Mouse (Mus musculus) embryo, embryonic 10.5 days (tissue): ENCODE measurements around the gene Nrxn3.

ENCODE experiments used
- DNase-seq: peaks from one replicate; pipeline ENCODE4 v3.0.0-alpha.2; 2015; ENCODE audit warnings: low spot score

Gene Nrxn3

DNA sequence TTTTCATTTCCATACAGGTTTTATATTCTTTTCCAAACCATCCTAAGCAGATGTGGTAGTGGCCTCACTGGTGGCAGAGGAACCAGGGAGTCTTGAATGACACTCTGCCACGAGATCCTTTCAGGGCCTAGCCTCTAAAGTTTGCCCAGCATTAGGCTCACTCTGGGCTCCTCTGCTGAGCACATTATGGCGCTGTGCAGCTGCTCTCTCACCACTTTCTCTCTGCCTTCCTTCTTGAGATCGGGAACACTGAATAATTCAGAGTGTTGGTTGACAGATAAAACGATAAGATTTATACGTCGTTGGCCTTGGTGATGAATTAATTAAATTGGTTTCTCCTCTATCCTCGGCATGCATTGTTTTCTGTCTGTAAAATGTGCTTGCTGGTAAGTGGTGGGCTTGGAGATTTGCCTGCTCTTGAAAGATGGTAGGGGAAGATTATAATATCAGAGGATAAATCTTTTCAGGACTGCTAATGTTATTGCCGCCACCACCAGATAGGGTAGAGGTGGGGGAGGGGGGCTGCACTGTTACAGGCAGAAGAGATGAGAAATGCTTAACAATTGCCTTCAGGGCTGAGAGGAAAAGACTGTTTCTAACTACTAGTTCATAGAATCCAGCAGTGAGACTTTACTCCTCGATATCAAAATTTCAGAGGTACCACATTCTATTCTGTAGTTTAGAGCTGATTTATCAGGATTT is 1094.5 kb downstream of the Nrxn3 start:
- DNase-seq = no peak

DNA sequence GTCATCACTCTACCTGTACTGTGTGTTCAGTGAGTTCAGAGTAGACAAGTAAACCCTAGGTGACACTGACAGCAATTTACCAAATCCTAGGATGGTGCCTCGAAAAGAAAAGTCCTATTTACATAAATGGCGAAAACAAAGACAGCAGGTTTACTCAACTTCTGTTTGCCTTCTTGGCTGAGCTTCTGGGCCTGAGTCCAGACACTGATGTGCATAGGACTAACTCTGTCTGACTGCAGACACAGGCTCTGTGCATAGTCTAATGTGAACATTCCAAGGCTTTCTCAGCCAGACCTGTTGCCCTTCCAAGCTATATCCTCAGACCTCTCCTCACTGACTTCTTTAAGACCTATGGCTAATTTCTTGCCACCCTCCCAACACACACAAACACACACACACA is 1095.5 kb downstream of the Nrxn3 start:
- DNase-seq = no peak

DNA sequence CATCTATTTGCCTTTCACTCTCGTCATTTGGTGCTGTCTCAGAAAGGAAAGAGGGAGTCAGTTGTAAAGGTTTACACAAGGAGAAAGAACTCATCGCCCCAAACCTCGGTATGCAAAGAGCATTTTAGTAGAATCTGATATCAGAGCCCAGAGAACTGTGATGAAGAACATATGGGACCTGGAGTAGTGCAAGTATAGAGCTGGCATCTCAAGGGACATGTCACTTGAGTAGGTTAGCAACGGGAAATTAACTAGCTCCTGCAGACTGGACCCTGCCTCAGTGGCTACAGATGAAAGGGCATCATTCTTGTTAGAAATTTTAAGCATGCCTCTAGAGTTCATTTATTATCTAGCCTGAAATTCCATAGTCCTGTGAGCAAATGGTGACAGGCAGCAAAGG is 1099.5 kb downstream of the Nrxn3 start:
- peak; percentile 27 for DNase-seq

DNA sequence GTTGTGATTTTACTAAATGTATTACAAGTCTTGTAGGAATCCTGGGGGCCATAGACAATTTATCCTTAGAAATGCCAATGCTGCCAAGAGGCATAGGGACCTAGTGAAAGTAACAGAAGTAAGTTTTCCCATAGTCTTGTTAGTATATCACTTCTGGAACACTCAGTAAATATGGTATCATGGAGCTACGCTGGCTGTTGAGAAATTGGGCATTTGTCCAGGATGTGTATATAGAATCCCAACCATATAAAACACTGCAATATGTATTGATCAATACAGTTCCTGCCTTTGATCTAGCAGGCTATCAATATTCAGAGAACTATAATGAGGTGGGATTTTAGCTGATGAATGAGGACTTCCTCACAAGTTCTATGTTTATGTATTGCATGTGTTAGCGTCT is 1107.3 kb downstream of the Nrxn3 start:
- DNase-seq = no peak

DNA sequence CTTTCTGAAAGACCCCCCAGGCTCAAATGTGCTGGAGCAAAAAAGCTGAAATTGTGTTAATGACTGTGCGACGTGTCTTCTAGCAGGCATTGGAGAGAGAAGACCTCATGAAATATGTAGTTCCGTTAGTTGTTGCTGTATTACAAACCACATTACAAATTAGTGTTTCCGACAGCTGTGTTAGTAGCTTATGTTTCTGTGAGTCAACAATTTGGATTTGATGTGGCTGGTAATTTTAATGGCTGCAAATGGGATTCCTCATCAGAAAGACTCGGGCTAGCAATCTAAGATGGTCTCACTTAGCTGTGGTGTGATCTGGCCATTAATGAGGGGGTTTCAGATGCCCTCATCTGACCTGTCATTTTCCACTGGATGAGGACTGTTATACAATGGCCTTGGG is 1107.7 kb downstream of the Nrxn3 start:
- DNase-seq = no peak

DNA sequence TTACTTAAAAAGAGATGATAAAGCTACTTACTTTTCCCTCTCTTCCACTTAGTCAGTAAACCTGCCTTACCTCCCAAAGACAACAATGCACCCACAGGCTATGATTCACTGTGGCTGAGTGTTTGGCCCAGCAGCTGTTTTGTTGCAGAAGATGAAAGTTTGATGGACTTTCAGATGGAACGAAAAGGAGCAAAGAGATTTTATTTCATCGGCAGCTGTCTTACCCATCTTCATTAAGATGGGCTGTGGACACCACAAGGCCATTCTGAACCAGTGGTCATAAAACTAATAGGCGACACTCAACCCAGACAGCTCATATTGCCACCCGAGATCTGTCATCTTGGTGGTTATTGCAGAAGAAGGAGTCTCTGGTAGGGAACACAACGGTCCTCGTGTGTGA is 1108.6 kb downstream of the Nrxn3 start:
- no peak for DNase-seq

DNA sequence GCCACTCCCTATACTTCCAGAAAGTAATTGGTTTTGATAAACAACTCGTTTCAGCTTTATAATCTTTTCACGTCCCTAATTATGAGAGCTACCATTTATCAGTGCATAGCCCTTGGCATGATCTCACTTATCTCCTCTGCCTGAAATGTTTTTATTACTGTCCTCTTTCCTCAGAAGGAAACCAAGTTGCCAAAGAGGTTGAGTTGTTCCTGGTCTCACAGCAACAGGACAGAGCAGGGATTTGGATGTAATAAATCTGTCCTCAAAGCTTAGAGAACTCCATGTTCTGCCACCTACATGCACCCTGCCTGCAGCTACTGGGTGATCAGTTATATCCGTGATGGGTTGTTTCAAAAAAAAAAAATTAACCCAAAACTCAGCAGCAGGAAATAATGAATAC is 1113.6 kb downstream of the Nrxn3 start:
- no peak for DNase-seq

DNA sequence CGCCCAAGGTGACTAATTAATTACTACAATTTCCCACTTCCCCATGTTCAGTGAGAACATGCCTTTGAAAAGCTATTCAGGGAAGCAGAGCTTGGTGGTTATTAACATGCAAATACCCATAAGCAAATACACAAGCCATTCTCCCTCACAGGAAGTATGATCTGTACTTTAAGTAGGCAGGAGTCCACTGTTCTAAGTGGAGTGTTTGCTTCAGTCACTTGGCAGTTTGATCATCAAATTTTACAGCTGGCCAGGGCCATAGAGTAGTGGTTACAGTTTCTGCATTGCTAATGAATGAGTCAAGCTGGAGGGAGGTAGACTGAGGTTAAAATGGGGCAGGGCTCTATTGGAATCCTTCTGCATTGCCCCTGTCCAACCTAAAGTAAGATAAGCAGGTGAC is 1120.2 kb downstream of the Nrxn3 start:
- DNase-seq = no peak

DNA sequence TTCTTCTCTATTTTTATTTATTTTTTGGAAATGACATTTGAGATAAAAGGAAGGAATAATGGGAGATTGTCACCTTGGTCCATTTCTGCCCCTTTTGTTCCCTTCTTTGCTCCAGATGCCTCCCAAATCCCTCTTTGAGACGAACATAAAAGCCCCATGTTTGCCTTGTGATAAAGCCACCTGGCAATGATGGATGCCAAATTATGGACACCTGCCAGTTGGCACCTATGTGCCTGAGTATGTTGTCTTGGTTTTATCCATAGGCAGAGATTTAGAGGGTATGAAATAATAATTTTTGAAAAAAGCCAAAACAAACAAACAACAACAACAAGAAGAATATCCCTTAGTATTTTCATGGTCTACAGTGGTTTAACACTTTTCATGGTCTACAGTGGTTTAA is 1125.4 kb downstream of the Nrxn3 start:
- no peak for DNase-seq

DNA sequence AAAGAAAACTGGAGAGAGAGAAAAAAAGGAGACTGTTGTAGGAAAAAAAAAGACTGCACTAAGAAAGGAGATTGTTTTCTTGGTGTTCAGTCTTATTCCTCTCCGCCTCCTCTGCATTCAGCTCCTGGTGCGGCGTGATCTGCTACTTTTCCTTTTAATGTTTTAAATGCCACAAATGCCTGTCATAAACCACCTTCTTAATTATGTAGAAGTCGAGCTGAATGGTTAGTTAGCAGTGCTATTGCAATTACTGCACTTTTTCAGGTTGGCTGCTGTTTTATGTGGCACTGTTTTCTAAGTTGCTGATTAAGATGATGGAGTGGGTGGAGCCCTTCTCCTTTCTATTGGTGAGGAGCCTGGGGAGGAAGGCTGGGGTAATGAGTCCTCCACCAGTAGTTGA is 1131.7 kb downstream of the Nrxn3 start:
- no peak for DNase-seq

DNA sequence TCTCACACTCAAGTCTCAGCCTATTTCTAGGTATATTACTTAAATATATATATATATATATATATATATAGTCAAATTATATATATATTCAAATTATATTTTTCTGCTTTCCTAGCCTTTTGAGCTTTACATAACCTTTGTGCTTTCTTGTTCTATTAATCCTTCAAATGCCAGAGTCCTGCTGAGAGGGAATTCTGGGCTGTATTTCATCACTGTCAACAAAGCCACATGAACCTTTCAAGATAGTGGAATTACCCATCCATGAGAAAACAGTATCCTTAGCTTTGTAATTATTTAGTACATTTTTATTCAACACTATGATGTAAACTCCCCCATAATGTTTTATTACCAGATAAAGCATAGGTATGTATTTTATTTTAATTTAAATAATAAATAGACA is 1144.4 kb downstream of the Nrxn3 start:
- DNase-seq = no peak

DNA sequence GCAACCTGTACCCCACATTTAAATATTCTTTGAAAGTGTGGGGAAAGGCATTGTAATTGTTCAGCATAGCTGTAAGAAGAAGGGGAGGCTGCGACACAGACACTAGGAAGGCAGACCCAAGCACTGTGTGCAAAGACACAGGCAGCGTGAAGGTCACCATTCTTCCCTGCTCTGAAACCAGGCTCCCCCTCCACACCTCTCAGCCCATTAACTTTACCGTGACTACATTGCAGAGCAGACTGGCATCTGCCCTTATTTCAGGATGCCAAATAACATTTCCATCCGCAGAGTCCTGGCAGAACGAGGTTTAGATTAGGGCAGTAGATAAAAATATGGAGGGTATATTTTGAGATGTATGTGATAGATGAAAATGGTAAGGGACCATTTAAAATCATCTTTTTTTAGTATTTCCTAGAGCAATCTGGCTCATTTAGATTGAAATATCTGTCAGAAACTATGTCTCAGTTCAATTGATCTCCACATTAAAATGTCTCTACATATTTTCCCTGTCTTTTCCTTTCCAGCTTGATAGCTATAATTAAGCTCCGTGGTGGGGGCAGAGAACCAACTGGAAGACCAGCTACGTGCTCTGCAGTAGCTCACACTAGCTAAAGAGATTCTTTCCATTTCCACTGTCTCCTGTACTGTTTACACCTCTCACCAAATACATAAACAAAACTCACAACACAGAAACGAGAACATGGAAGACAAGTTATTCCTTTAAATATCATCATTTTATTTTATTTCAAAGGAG is 1160.1 kb downstream of the Nrxn3 start:
- peak; percentile 4 for DNase-seq

DNA sequence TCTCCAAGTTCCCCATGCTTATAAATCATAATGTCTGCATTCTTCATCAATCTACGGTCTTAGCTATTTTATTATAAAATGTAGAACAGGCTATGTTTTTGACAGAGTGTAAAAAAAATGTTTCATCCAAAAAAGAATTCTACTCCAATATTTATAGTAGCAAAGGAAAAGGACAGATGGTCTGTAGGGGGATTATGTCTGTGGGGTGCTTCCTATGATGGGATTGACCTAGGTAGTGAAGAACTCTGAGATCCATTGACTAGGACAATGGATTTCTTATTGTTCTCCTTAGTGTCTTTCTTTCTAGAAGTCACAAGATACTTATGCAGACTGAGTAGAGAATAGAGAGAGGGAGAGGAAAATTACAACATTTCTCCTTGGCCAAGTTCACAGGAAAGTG is 1161.9 kb downstream of the Nrxn3 start:
- no peak for DNase-seq

DNA sequence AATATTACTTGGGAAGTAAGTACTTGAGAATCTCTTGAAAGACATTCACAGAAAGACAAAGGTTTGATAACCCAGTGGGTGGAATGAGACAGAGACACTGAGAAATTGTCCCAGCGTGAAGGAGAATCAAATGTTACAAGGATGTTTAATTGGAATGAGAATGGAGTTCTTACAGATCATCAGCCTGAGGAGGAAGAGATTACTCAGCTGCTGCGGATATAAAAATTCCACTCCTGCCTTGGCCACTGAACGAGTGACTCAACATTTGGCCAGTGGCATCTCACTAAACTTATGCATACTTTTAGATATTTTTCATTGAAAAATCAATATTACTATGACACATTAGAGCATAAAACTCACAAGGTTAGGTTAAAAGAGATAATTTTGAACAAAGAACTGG is 1166.0 kb downstream of the Nrxn3 start:
- DNase-seq = no peak

DNA sequence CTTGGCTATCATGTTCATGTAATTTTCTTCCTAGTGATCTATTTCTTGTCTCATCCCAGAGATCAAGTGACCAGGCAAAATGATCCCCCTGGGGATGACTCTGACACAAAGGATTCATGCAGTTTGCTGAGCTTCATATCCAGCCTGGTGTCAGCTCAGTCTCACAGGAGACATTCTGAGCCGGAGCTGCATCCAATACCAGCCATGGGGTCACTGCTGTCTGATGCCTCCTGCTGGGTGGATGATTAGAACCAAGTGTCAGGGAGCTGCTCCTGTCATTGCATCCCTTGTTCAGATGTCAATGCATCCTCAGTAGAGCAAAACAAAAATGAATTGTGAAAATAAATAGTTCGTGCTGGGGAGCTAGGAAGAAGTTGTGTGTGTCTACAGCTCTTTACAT is 1174.2 kb downstream of the Nrxn3 start:
- DNase-seq = peak; percentile 18

DNA sequence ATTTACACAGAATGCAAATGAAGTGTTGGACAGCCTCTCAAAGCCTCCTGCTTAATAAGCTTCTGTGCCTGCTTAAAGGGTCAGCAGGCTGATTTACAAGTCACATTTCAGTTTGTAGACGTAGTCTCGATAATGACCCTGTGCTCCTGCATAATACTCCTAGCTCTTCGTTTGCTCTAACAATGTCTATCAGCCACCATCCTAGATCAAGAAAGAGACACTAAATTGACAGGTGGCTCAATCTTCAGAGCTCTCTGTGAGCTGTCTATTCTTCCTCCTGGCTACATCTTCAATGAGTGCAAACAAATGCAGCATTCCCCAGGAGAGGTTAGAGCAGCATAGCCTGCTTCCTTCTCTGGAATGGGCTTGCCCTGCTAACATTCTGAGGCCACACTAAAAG is 1186.9 kb downstream of the Nrxn3 start:
- no peak for DNase-seq

DNA sequence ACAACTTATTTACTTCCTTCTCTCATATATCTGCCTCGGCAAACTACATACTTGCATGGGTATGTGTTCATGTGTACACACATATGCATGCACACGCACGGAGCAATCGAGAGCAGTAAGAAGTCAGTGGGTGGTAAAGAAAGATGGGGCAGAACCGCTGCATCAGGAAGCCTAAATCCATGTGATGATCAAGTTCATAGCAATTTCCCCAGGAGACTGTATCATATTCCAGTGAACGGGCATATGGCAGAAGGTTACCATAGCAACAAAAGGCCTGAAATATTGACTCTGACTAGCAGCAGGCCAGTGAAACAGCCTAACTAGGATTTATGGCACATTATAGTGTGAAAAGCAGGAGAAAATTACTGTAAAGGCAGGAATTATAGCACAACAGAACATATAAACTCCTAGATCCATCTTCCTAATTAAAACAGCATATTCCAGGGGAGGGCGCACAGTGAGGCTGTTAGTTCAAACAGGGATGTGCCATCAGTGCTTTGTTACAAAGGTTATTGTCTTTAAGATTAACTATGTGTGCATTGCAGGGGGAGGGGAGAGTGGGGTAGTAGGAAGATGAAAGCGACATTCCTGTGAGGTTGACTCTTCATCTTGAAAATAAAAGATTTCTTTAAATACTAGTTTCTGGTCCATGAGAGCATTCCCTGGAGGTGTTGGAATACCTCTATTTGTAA is 1195.6 kb downstream of the Nrxn3 start:
- peak; percentile 29 for DNase-seq

DNA sequence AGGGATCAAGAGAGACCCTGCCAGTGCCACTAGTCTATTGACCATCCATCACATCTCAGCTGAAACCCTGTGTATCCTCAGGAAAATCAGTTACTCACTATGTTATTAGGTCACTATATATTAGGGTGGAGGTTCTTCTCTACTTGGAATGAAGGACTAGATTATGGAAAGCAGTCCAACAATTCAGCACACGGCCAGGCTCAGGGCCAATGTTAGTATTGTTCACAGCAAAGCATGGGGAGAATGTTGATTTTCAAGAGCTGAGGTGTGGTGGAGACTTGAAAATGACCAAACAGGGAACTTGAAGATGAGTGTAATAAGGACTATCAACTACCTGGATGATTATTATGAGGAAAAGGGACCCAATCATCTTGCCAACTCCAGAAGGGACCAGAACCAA is 1209.7 kb downstream of the Nrxn3 start:
- DNase-seq = no peak

DNA sequence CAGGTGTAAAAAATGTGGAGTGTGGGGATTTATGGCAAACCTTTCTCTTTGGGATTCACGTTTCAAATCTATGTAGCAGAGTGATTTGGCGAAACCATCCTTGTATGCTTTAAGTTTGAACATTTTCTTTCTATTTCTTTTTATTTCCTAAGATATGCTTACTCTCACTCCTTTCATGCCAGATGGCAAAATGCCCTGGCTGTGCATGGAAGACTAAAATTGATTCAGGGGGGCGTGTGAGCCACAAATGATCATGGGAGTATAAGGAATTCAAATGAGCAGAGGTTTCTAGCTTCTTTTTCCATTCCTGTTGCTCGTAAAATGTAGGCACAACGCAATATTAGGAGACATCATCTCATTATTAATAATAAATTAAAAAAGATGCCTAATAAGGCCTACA is 1211.0 kb downstream of the Nrxn3 start:
- no peak for DNase-seq

DNA sequence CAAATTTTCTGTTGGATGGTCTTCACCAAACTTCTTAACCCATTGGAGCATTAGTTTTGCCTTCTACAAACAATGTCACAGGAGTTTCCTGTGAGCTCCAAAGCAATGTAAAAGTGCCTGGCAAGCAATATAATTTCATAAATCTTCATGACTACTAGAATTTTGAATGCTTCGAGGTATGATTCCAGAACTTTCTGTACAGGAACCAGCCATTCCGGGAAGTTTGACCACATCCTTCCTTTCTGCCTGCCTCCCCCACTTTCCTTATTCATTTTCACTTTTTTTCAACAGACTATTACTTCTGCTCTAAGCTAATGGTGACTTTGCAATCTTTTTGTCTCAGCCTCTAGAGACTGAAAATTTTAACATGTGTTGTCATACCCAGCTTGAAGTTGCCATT is 1218.1 kb downstream of the Nrxn3 start:
- DNase-seq = no peak

DNA sequence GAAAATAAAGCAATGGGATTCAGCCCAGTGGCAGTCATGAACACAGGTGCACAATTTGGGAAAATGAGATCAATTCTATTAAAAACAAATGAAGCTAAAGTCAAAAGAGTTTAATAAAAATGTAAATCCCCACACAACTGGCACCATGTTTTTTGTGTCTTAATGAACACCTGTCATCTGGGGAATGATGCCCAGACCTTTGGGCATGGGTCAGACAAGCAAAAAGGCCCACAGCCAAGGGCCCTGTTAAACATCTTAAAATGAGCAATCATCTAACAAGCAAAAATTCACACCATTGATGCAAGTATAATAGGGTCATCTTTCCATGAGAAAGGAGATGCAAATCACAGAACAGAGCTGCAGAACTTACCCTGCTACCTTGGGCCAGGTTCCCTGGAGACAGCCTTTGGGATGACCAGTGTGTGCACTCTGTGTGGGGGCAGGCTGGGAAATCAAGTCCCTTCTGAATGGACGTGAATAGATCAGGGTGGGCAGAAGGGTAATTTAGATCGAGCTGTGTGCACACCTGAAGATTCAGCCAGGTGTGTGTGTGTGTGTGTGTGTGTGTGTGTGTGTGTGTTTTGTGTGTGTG is 1223.3 kb downstream of the Nrxn3 start:
- DNase-seq = no peak

DNA sequence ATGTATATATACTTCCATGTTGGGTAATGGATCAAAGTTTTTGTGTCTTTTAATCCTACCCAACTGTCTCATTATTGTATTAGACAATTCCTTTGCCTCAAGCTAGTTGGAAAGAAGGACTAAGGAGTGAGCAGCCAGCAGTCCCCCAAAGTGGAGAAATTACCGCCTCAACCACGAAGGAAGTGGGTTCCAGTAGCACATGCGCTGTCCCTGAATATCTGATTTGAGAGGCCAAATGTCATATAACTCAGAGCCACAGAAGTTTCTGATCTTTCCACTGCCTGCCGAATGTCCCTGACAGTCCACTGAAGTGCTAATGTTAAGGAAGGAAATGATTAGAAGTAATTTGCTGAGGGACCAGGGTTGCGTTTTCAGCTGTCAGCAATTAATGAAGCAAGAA is 1223.8 kb downstream of the Nrxn3 start:
- DNase-seq = peak; percentile 8

DNA sequence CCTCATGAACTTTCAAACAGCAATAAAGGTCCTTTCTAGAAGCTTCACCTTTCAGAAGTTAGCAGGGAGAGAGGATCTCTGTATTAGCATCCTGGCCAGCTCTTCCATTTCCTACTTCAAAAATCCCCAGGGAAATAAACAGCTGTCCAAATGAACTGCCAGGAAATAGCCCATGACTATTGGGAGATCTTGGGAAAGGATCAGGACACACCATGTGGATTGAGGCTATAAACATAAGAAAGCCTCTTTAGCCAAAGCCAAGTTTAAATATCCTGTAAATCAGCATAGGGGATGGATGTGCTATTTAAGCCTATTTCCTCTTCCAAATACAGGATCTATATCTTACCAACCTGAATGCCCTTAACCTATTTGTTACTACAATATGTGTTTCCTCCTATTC is 1230.6 kb downstream of the Nrxn3 start:
- peak; percentile 3 for DNase-seq
